Mouse (Mus musculus) cortical plate, adult 2 months (tissue): Measurements from ENCODE around the gene 1700021F07Rik.

ENCODE experiments used
- CTCF ChIP-seq: fragments of 200-500 bp; IDR thresholded peaks from 2 replicates; pipeline ENCODE4 v1.5.1; 2011; ENCODE audit warnings: mild to moderate bottlenecking, control low read depth, low read length; ENCODE audit not compliant: insufficient read depth; ENCODE audit errors: extremely low read depth
- POLR2A ChIP-seq: fragments of 200-500 bp; IDR thresholded peaks from 2 replicates; pipeline ENCODE4 v1.6.1; 2011; ENCODE audit warnings: mild to moderate bottlenecking, low read length, control low read depth; ENCODE audit not compliant: insufficient read depth; ENCODE audit errors: extremely low read depth

DNA sequence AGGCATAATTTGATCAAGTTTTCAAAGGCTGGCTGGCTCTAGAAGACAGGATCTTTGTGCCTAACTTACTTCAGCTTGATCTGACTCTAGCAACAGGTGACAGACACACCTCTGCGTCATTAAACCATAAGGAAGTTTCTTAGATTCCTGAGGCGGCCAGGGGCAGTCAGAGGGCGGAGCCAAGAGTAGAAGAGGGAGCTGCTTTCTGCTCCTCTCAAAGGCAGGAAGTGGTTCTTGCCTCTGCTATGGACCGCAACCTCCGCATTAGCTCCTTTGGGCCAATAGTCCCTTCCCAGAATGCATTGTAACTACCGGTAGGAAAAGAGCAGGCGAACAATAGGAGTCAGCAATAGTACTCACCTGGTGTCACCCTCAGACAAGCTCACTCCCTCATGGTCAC lies 12.2 kb downstream of the 1700021F07Rik start:
- TF ChIP-seq CTCF (no peak), POLR2A (no peak)
